Mouse (Mus musculus) stomach, embryonic 16.5 days (tissue): Measurements from ENCODE around the gene Cald1. TPM values are rescaled to one million over a fixed set of nuclear protein-coding genes. Genes with fewer than 3 reads are reported as not detected.

Experiments
- ATAC-seq: fragments of 200-750 bp; cut with Nextera tagmentation; 2 replicates; pipeline ENCODE4 v1.8.0; 2017; ENCODE audit warnings: moderate number of reproducible peaks, moderate TSS enrichment; ENCODE audit not compliant: insufficient read depth, low FRiP score
- H3K27ac ChIP-seq: fragments of 300-500 bp; sonication (generic); 2 replicates; pipeline ENCODE4 v1.5.1; 2014; ENCODE audit warnings: low read length
- H3K27me3 ChIP-seq: fragments of 300-500 bp; sonication (generic); 2 replicates; pipeline ENCODE4 v1.6.1; 2014; ENCODE audit warnings: low read length, control low read depth, mixed read lengths; ENCODE audit not compliant: control insufficient read depth, insufficient read depth
- H3K36me3 ChIP-seq: fragments of 300-500 bp; sonication (generic); 2 replicates; pipeline ENCODE4 v1.6.1; 2014; ENCODE audit warnings: low read length; ENCODE audit not compliant: control insufficient read depth, insufficient read depth
- H3K4me1 ChIP-seq: fragments of 300-500 bp; sonication (generic); 2 replicates; pipeline ENCODE4 v1.6.1; 2014; ENCODE audit warnings: low read length, control low read depth, mixed read lengths; ENCODE audit not compliant: control insufficient read depth, insufficient read depth
- H3K4me2 ChIP-seq: fragments of 300-500 bp; sonication (generic); 2 replicates; pipeline ENCODE4 v1.6.1; 2014; ENCODE audit warnings: low read depth, low read length, mixed read lengths
- H3K4me3 ChIP-seq: fragments of 300-500 bp; sonication (generic); replicated peaks from 2 replicates; pipeline ENCODE4 v1.5.1; 2014; ENCODE audit warnings: mild to moderate bottlenecking, low read length
- H3K9ac ChIP-seq: fragments of 300-500 bp; sonication (generic); 2 replicates; pipeline ENCODE4 v1.6.1; 2014; ENCODE audit warnings: low read length
- H3K9me3 ChIP-seq: fragments of 300-500 bp; sonication (generic); replicated peaks from 2 replicates; pipeline ENCODE4 v1.6.1; 2016; ENCODE audit warnings: low read length, control low read depth; ENCODE audit not compliant: control insufficient read depth
- WGBS: fragments of 180-500 bp; shearing (Covaris S2); extraction: QIAGEN DNeasy Blood & Tissue Kit; methylation state at CpG from one replicate; pipeline ENCODE4 v1.1.7; 2014; 5-methylcytosine and 5-hydroxymethylcytosine counted together
- polyA plus RNA-seq: library from polyadenylated mRNA; unstranded; fragments of >200 nt; fragmentation: Nextera tagmentation; extraction: Ambion mirVana; gene quantifications from 2 replicates; pipeline ENCODE4 v1.2.1, GENCODE M21; 2015

The Cald1 gene
- polyA plus RNA-seq, 1 experiment from 2014 or later: 362 TPM

GRCm38 (mm10) chr6:34648017-34648787 is 49.9 kb downstream of the Cald1 start:
- Histone ChIP-seq H3K9ac (no peak overlapping the region), H3K4me1 (peaks cover 6% of the 10 kb centered on the region), H3K4me3 (no peak overlapping the region), H3K27ac (0 out of 2 replicates have a peak overlapping the region, but pooled peaks have one; percentile 21), H3K36me3 (no peaks in the 10 kb centered on the region; the same call in 1 of the 2 replicates), H3K9me3 (no peaks in the 10 kb centered on the region), H3K4me2 (no peak overlapping the region), H3K27me3 (no peaks in the 10 kb centered on the region)
- 57% methylated on average over 5 of the region's 5 CpGs for WGBS
- ATAC-seq: no peak; the same call in 1 of the 2 replicates

- ATAC-seq: no peak
- Histone ChIP-seq H3K4me2 (no peak overlapping the region), H3K4me3 (no peak overlapping the region), H3K36me3 (no peaks in the 10 kb centered on the region; the same call in 1 of the 2 replicates), H3K27ac (no peak overlapping the region), H3K9me3 (no peaks in the 10 kb centered on the region), H3K9ac (no peak overlapping the region), H3K27me3 (no peaks in the 10 kb centered on the region), H3K4me1 (peaks cover 6% of the 10 kb centered on the region)
- 67% methylated on average over 7 of the region's 7 CpGs for WGBS
Measured at GRCm38 (mm10) chr6:34651298-34651697, 53.0 kb downstream of the Cald1 start.

DNA sequence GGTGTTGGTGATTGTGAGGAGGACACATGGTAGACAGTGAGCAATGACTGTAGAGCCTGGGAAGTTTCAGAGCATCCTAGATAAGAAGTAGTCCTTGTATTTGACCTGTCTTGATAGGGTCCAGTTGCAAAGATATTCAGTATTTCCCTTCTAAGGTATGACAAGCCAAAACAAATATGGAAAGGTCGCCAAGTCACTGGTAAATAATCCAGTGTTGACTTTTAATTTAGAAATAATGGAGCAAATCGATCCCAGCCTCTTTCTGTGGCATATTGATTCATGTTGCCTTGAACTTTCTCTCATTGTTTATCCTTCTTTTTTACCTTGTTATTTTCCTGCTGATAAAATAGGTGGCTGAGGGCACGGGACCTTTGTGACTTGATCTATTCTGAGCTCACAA is 57.4 kb downstream of the Cald1 start:
- Histone ChIP-seq H3K4me2 (no peak overlapping the region), H3K36me3 (no peaks in the 10 kb centered on the region; the same call in 1 of the 2 replicates), H3K27me3 (no peaks in the 10 kb centered on the region), H3K9ac (no peak overlapping the region), H3K4me1 (peaks cover 10% of the 10 kb centered on the region; the same call in 1 of the 2 replicates), H3K9me3 (no peaks in the 10 kb centered on the region), H3K4me3 (no peak overlapping the region), H3K27ac (no peak overlapping the region)
- no peak for ATAC-seq
- WGBS: 49% methylated on average over 3 of the region's 3 CpGs

GRCm38 (mm10) chr6:34658791-34659190 is 60.5 kb downstream of the Cald1 start:
- WGBS: 52% methylated on average over 5 of the region's 5 CpGs
- Histone ChIP-seq H3K4me1 (peaks cover 10% of the 10 kb centered on the region; the same call in 1 of the 2 replicates), H3K27ac (no peak overlapping the region), H3K4me3 (no peak overlapping the region), H3K27me3 (no peaks in the 10 kb centered on the region), H3K4me2 (no peak overlapping the region), H3K9me3 (no peaks in the 10 kb centered on the region), H3K9ac (no peak overlapping the region), H3K36me3 (no peaks in the 10 kb centered on the region)
- ATAC-seq: no peak

GRCm38 (mm10) chr6:34660724-34661123 is 62.4 kb downstream of the Cald1 start:
- Histone ChIP-seq H3K36me3 (no peaks in the 10 kb centered on the region), H3K27ac (no peak overlapping the region), H3K27me3 (no peaks in the 10 kb centered on the region), H3K4me1 (peaks cover 10% of the 10 kb centered on the region; the same call in 1 of the 2 replicates), H3K9me3 (no peaks in the 10 kb centered on the region), H3K9ac (no peak overlapping the region), H3K4me3 (no peak overlapping the region), H3K4me2 (no peak overlapping the region)
- 31% methylated on average over 8 of the region's 8 CpGs for WGBS
- ATAC-seq: no peak

DNA sequence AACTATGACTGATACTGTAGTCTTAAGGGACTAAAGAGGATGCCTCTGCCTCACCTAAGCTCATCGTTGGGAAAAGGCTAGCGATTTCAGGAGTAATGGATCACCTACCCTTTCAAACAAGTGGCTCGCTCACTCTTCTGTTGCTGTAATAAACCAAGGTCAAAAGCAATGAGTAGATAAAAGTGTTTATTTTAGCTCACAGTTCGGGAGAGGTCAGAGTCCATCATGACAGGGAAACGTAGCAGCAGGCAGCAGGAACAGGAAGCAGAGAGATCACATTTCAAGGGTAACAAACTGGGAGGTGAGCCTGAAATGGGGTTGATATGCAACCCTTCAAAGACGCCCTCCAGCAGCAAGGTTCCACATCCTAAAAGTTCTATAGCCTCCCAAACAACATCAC is 64.3 kb downstream of the Cald1 start:
- H3K36me3 ChIP-seq: no peaks in the 10 kb centered on the region
- H3K4me3 ChIP-seq: no peak overlapping the region
- ATAC-seq: no peak
- no peak overlapping the region for H3K9ac ChIP-seq
- peaks cover 10% of the 10 kb centered on the region; the same call in 1 of the 2 replicates for H3K4me1 ChIP-seq
- no peak overlapping the region for H3K27ac ChIP-seq
- 48% methylated on average over 6 of the region's 6 CpGs for WGBS
- H3K9me3 ChIP-seq: no peaks in the 10 kb centered on the region
- H3K4me2 ChIP-seq: no peak overlapping the region
- no peaks in the 10 kb centered on the region for H3K27me3 ChIP-seq

DNA sequence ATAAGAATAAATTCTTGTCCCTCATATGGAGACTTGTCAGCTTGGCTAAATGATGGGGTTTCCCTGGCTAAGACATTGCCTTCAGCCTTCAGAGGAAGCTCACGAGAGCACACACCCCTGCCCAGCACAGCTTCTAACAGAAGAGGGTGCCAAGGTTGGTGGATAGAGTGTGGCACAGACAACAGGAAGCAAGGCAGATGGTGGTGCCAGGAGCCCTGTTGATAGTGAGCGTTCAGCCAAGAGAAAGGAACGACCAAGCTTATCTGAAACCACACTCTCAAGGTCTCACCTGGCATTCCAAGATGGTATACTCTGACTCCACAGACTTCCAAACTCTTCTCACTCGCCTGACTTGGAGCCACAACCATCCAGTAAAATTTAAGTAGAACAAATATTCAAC is 66.0 kb downstream of the Cald1 start:
- H3K27me3 ChIP-seq: no peaks in the 10 kb centered on the region
- no peaks in the 10 kb centered on the region for H3K4me1 ChIP-seq
- 70% methylated on average over 4 of the region's 4 CpGs for WGBS
- H3K4me3 ChIP-seq: no peak overlapping the region
- no peak overlapping the region for H3K9ac ChIP-seq
- no peak overlapping the region for H3K27ac ChIP-seq
- H3K36me3 ChIP-seq: no peaks in the 10 kb centered on the region
- no peaks in the 10 kb centered on the region for H3K9me3 ChIP-seq
- no peak for ATAC-seq
- H3K4me2 ChIP-seq: no peak overlapping the region

DNA sequence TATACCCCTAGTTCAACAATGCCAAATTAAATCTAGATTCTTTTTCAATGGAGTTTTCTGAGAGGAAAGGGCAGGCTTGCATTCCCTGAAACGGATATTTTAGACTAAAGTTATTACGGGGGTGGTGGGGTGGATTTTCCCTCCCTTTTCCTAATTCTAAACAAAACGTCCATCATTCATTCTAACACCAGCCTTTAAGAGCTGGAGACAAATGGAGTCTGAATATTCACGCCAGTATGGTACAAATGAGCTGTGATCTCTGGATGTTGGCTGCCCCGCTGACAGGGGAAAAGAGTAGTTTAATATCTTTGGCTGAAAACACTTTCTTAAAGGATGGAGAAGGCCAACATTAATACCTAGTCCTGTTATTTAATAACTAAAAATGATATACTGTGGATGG is 66.4 kb downstream of the Cald1 start:
- no peak overlapping the region for H3K4me2 ChIP-seq
- no peak overlapping the region for H3K4me3 ChIP-seq
- no peak overlapping the region for H3K27ac ChIP-seq
- no peaks in the 10 kb centered on the region for H3K4me1 ChIP-seq
- WGBS: 48% methylated on average over 5 of the region's 5 CpGs
- no peaks in the 10 kb centered on the region for H3K27me3 ChIP-seq
- no peaks in the 10 kb centered on the region for H3K36me3 ChIP-seq
- H3K9me3 ChIP-seq: no peaks in the 10 kb centered on the region
- H3K9ac ChIP-seq: no peak overlapping the region
- no peak for ATAC-seq

- ATAC-seq: no peak
- no peak overlapping the region for H3K9ac ChIP-seq
- no peak overlapping the region for H3K4me2 ChIP-seq
- no peaks in the 10 kb centered on the region for H3K36me3 ChIP-seq
- no peaks in the 10 kb centered on the region for H3K27me3 ChIP-seq
- no peak overlapping the region for H3K27ac ChIP-seq
- H3K9me3 ChIP-seq: no peaks in the 10 kb centered on the region
- no peaks in the 10 kb centered on the region for H3K4me1 ChIP-seq
- no peak overlapping the region for H3K4me3 ChIP-seq
- 86% methylated on average over 5 of the region's 5 CpGs for WGBS
Measured at GRCm38 (mm10) chr6:34668739-34669254, 70.5 kb downstream of the Cald1 start.
